Mouse (Mus musculus): ENCODE data around the gene Cntn3.

DNA sequence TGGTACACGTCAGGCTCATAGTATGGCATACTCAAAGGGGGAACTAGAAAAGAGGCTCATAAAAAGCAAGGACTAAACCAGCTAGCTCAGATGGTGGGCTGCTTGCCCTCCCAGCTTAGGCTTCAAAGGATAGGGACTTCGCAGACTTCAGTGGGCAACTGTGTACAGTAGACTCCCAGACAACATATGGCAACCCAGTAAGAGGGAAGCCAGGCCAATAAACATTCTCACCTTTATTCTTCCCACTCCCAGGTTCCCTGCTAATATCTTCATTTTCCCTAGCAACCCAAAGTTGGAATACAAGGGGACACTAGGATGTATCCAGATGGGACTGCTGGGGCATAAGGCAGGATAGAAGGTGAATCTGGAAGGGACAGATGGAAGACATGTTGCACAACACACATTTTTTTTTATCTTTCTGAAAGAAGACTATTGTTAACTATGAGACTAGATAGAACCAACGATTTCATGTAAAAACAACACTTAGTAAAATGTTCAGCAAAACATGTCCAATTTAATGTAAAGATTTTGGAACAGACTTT, 209.5 kb downstream of the Cntn3 start:
- TF ChIP-seq POLR2A (IDR thresholded peaks at IDR 0.05; ENCODE audit: low read depth, low read length) (no peak), CTCF (conservative IDR thresholded peaks at IDR 0.05; ENCODE audit: insufficient read depth, insufficient read length, low read depth, low read length) (no peak)

All from kidney, adult 2 months (tissue).